Mouse (Mus musculus) CH12.LX (cell line): ENCODE results near the gene Foxn2. TPM values are rescaled to one million over a fixed set of nuclear protein-coding genes. Genes with fewer than 3 reads are reported as not detected.

ENCODE experiments used
- DNase-seq: peaks from one replicate; pipeline ENCODE4 v3.0.0-alpha.2; 2013; ENCODE audit errors: extremely low read depth
- H3K27ac ChIP-seq: 2 replicates; pipeline ENCODE4 v1.5.1; 2012; ENCODE audit warnings: low read depth, mild to moderate bottlenecking, control low read depth, moderate library complexity; ENCODE audit not compliant: insufficient read depth
- H3K27me3 ChIP-seq: replicated peaks from 2 replicates; pipeline ENCODE3; 2012; ENCODE audit warnings: inconsistent platforms
- H3K36me3 ChIP-seq, 2 experiments: replicated peaks in 1 of 2; 2 replicates each; pipeline versions ENCODE3 to v1.6.1; 2012; ENCODE audit warnings: inconsistent platforms in 1 of 2, low read length in 1 of 2, mild to moderate bottlenecking in 1 of 2, mixed read lengths in 1 of 2, moderate library complexity in 1 of 2; ENCODE audit not compliant: control insufficient read depth in 1 of 2, insufficient read depth in 1 of 2
- H3K4me1 ChIP-seq, 2 experiments: 2 replicates each; pipeline ENCODE4 v1.6.1; 2012; ENCODE audit warnings: inconsistent platforms in 1 of 2, moderate library complexity in 1 of 2; ENCODE audit not compliant: insufficient read depth in 2 of 2, control insufficient read depth in 1 of 2
- H3K4me2 ChIP-seq: 2 replicates; pipeline ENCODE4 v1.6.1; 2012; ENCODE audit warnings: low read depth, mild to moderate bottlenecking, control low read depth; ENCODE audit not compliant: poor library complexity, insufficient read depth, severe bottlenecking
- H3K4me3 ChIP-seq, 3 experiments: fragments of 150-350 bp in 1 of 3; sonication (generic) in 1 of 3; replicated peaks in 1 of 3; 2 replicates each; pipeline versions ENCODE3 to v1.5.1; 2011 to 2012; ENCODE audit warnings: low read depth in 2 of 3, low read length in 2 of 3, mild to moderate bottlenecking in 2 of 3, moderate library complexity in 2 of 3, control low read depth in 1 of 3, improper control_type of control experiment in 1 of 3, inconsistent platforms in 1 of 3, mixed read lengths in 1 of 3; ENCODE audit not compliant: poor library complexity in 1 of 3
- H3K79me2 ChIP-seq: replicated peaks from 2 replicates; pipeline ENCODE4 v1.6.1; 2012; ENCODE audit warnings: mild to moderate bottlenecking, moderate library complexity; ENCODE audit not compliant: control insufficient read depth, poor library complexity, insufficient read depth, severe bottlenecking; ENCODE audit errors: extremely low read depth
- H3K9ac ChIP-seq: 2 replicates; pipeline ENCODE4 v1.6.1; 2012; ENCODE audit warnings: low read depth, mild to moderate bottlenecking, control low read depth, moderate library complexity; ENCODE audit not compliant: insufficient read depth
- H3K9me3 ChIP-seq: replicated peaks from 2 replicates; pipeline ENCODE3; 2012; ENCODE audit warnings: low read length, inconsistent platforms, mixed read lengths
- BHLHE40 ChIP-seq: IDR thresholded peaks from 2 replicates; pipeline ENCODE4 v1.6.1; 2011; ENCODE audit warnings: mild to moderate bottlenecking, low read depth, low read length, improper control_type of control experiment
- CHD2 ChIP-seq: IDR thresholded peaks from 2 replicates; pipeline ENCODE4 v1.6.1; 2011; ENCODE audit warnings: low read length, improper control_type of control experiment
- CTCF ChIP-seq, 2 experiments: IDR thresholded peaks in 1 of 2; conservative IDR thresholded peaks in 1 of 2; 2 replicates each; pipeline ENCODE4 v1.5.1; 2011 to 2012; ENCODE audit warnings: low read depth in 2 of 2, low read length in 2 of 2, improper control_type of control experiment in 1 of 2, inconsistent platforms in 1 of 2, mild to moderate bottlenecking in 1 of 2, moderate library complexity in 1 of 2
- E2F4 ChIP-seq: IDR thresholded peaks from 2 replicates; pipeline ENCODE4 v1.6.1; 2011; ENCODE audit warnings: low read depth, low read length, improper control_type of control experiment; ENCODE audit not compliant: insufficient replicate concordance
- ELF1 ChIP-seq: IDR thresholded peaks from 2 replicates; pipeline ENCODE4 v1.6.1; 2014; ENCODE audit warnings: low read depth, mild to moderate bottlenecking, inconsistent platforms, low read length, improper control_type of control experiment
- EP300 ChIP-seq: IDR thresholded peaks from 2 replicates; pipeline ENCODE4 v1.6.1; 2011; ENCODE audit warnings: low read length, improper control_type of control experiment
- ETS1 ChIP-seq: conservative IDR thresholded peaks from 2 replicates; pipeline ENCODE4 v1.6.1; 2012; ENCODE audit warnings: low read depth, mild to moderate bottlenecking, inconsistent platforms, low read length, improper control_type of control experiment, moderate library complexity
- HCFC1 ChIP-seq: IDR thresholded peaks from 2 replicates; pipeline ENCODE4 v1.6.1; 2012; ENCODE audit warnings: low read depth, mild to moderate bottlenecking, inconsistent platforms, low read length, improper control_type of control experiment
- IRF4 ChIP-seq: IDR thresholded peaks from 2 replicates; pipeline ENCODE4 v1.6.1; 2014; ENCODE audit warnings: low read depth, mild to moderate bottlenecking, inconsistent platforms, low read length, improper control_type of control experiment
- JUND ChIP-seq: conservative IDR thresholded peaks from 2 replicates; pipeline ENCODE4 v1.6.1; 2011; ENCODE audit warnings: low read depth, low read length, improper control_type of control experiment
- KAT2A ChIP-seq: IDR thresholded peaks from 2 replicates; pipeline ENCODE4 v1.6.1; 2012; ENCODE audit warnings: low read length, improper control_type of control experiment, inconsistent platforms; ENCODE audit not compliant: insufficient replicate concordance
- MAFK ChIP-seq: IDR thresholded peaks from 2 replicates; pipeline ENCODE4 v1.6.1; 2011; ENCODE audit warnings: low read length, improper control_type of control experiment; ENCODE audit not compliant: insufficient replicate concordance
- MAZ ChIP-seq: IDR thresholded peaks from 2 replicates; pipeline ENCODE4 v1.6.1; 2012; ENCODE audit warnings: low read depth, mild to moderate bottlenecking, inconsistent platforms, low read length, improper control_type of control experiment, moderate library complexity
- MEF2A ChIP-seq: IDR thresholded peaks from 2 replicates; pipeline ENCODE4 v1.6.1; 2014; ENCODE audit warnings: low read depth, mild to moderate bottlenecking, inconsistent platforms, low read length, improper control_type of control experiment, borderline replicate concordance
- MXI1 ChIP-seq: IDR thresholded peaks from 2 replicates; pipeline ENCODE4 v1.6.1; 2011; ENCODE audit warnings: mild to moderate bottlenecking, low read depth, low read length, improper control_type of control experiment
- PAX5 ChIP-seq: IDR thresholded peaks from 2 replicates; pipeline ENCODE4 v1.6.1; 2012; ENCODE audit warnings: low read length, inconsistent platforms, mixed read lengths
- POLR2AphosphoS2 ChIP-seq: IDR thresholded peaks from 2 replicates; pipeline ENCODE4 v1.6.1; 2011; ENCODE audit warnings: low read depth, low read length, improper control_type of control experiment
- RCOR1 ChIP-seq: conservative IDR thresholded peaks from 2 replicates; pipeline ENCODE4 v1.6.1; 2012; ENCODE audit warnings: low read depth, mild to moderate bottlenecking, inconsistent platforms, low read length, improper control_type of control experiment
- SIN3A ChIP-seq: IDR thresholded peaks from 2 replicates; pipeline ENCODE4 v1.6.1; 2012; ENCODE audit warnings: low read length, improper control_type of control experiment, inconsistent platforms
- SMC3 ChIP-seq: IDR thresholded peaks from 2 replicates; pipeline ENCODE4 v1.6.1; 2011; ENCODE audit warnings: low read depth, low read length, improper control_type of control experiment
- UBTF ChIP-seq: IDR thresholded peaks from 2 replicates; pipeline ENCODE4 v1.6.1; 2012; ENCODE audit warnings: low read depth, mild to moderate bottlenecking, inconsistent platforms, low read length, improper control_type of control experiment, moderate library complexity
- USF2 ChIP-seq: conservative IDR thresholded peaks from 2 replicates; pipeline ENCODE4 v1.6.1; 2011; ENCODE audit warnings: low read depth, low read length, improper control_type of control experiment
- ZC3H11A ChIP-seq: IDR thresholded peaks from 2 replicates; pipeline ENCODE4 v1.6.1; 2012; ENCODE audit warnings: low read depth, mild to moderate bottlenecking, inconsistent platforms, low read length, improper control_type of control experiment
- ZKSCAN1 ChIP-seq: IDR thresholded peaks from 2 replicates; pipeline ENCODE4 v1.6.1; 2012; ENCODE audit warnings: low read depth, inconsistent platforms, low read length, improper control_type of control experiment, borderline replicate concordance
- ZNF384 ChIP-seq: IDR thresholded peaks from 2 replicates; pipeline ENCODE4 v1.6.1; 2012; ENCODE audit warnings: low read depth, low read length, improper control_type of control experiment, inconsistent platforms
- dilution Hi-C: fragments of 300-500 bp; cut with MboI; formaldehyde crosslinking; loops from 2 replicates; pipeline ENCODE4 v1.14.3; 2020; ENCODE audit warnings: low sequenced_read_pairs; ENCODE audit not compliant: extremely low pct_unique_long_range_greater_than_20kb, extremely low pct_ligation_motif_present
- in situ Hi-C: fragments of 300-500 bp; cut with MboI; formaldehyde crosslinking; loops from 3 replicates; pipeline ENCODE4 v1.14.3; 2019; ENCODE audit warnings: low sequenced_read_pairs, low pct_ligation_motif_present, low pct_unique_long_range_greater_than_20kb, mixed read lengths
- polyA plus RNA-seq: library from polyadenylated mRNA; unstranded; fragments of >175 nt; gene quantifications from 2 replicates; pipeline ENCODE4 v1.2.1, GENCODE M21; 2012; ENCODE audit warnings: low read depth; ENCODE audit not compliant: insufficient read length
- total RNA-seq, 2 experiments: library from RNA; depleted of rRNA; stranded (reverse); fragments of 300-350 nt in 1 of 2; fragments of >200 nt in 1 of 2; gene quantifications; 2 replicates each; pipeline ENCODE4 v1.2.3; 2012 to 2014

Foxn2 gene
- total and polyA plus RNA-seq, 3 experiments = 13.2 to 24.6 (median 16.0) TPM

DNA sequence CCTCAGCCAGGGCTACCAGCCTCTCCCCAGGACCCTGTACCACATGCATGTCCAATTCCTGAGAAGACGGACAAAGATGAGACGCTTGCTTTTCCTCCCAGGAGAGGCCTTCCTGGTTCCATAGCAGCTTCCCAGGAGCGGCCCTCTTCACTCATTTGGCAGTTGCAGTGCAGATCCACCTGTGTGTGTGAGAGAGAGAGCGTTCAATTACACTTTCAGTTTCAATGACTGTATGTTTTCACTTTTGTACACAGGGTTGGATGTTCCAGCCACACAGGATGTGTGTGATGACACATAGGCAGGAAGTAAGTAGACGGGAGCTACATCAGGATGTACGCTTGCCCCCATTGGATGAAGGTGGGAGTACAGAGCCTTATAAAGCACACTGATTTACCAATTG, 37.2 kb upstream of the Foxn2 start (continued):
- TF ChIP-seq MEF2A (no peak; the same call in 1 of the 2 replicates), ELF1 (peak; percentile 46; the same call in 1 of the 2 replicates), POLR2AphosphoS2 (no peak), EP300 (peak; percentile 68), MAZ (no peak), ETS1 (peak; percentile 76), E2F4 (no peak), ZKSCAN1 (no peak), RCOR1 (0 out of 2 replicates have a peak, but pooled peaks have one; percentile 32), IRF4 (peak; percentile 85), MXI1 (no peak), CTCF (conservative IDR thresholded peaks at IDR 0.05 in 1 of 2, IDR thresholded peaks at IDR 0.05 in 1 of 2; ENCODE audit: low read depth in 2 of 2, low read length in 2 of 2) (no peak)

DNA sequence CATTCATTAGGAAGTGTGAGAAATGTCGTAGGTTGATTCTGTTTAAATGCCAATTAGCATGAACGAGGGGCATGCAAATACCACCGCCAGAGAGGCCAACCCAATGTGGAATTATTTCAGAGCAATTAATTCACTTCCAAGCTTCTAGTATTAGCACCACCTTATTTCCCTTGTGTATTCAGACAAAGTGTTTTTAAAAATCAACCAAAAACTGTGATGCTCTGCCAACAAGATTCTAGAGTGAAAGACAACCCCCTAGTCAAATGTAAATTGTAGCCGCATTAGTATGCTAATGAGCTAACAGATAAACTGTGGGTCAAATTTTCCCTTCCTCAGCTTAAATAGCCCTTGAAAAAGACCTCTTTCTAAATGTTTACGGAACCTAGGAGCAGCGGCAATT, 36.0 kb upstream of the Foxn2 start:
- in situ Hi-C loops = no loop called here
- Histone ChIP-seq H3K4me1 (peaks cover 6 to 13% of the 10 kb centered on the region in 2 experiments; a peak in 3 of 4 replicates), H3K79me2 (no peaks in the 10 kb centered on the region), H3K27ac (no peak overlapping the region), H3K4me2 (no peak overlapping the region), H3K36me3 (no peaks in the 10 kb centered on the region), H3K27me3 (no peaks in the 10 kb centered on the region), H3K9me3 (no peaks in the 10 kb centered on the region), H3K4me3 (no peak overlapping the region), H3K9ac (no peak overlapping the region)
- TF ChIP-seq RCOR1 = no peak
- TF ChIP-seq USF2 = no peak
- no peak for TF ChIP-seq BHLHE40
- TF ChIP-seq CHD2 = no peak
- TF ChIP-seq MAZ = no peak
- no peak for TF ChIP-seq MEF2A
- no peak for TF ChIP-seq ZC3H11A
- no peak for TF ChIP-seq MXI1
- no peak for TF ChIP-seq KAT2A
- no peak for TF ChIP-seq MAFK
- TF ChIP-seq SIN3A = no peak
- no peak for TF ChIP-seq SMC3
- no peak for TF ChIP-seq ZNF384
- no peak for TF ChIP-seq ELF1
- no peak for TF ChIP-seq ZKSCAN1
- TF ChIP-seq HCFC1 = no peak
- TF ChIP-seq PAX5 = no peak
- no peak for TF ChIP-seq UBTF
- no peak for TF ChIP-seq JUND
- no peak for DNase-seq
- dilution Hi-C loops = no loop called here
